Mouse (Mus musculus) heart, embryonic 12.5 days (tissue): Measurements from ENCODE around the gene Fam118b. TPM values are rescaled to one million over a fixed set of nuclear protein-coding genes. Genes with fewer than 3 reads are reported as not detected.

Experiments used
- ATAC-seq: fragments of 200-750 bp; cut with Nextera tagmentation; 2 replicates; pipeline ENCODE4 v1.8.0; 2017; ENCODE audit warnings: moderate TSS enrichment, moderate library complexity; ENCODE audit not compliant: insufficient number of reproducible peaks, low FRiP score
- H3K27ac ChIP-seq: fragments of 300-500 bp; sonication (generic); 2 replicates; pipeline ENCODE4 v1.5.1; 2016; ENCODE audit warnings: mild to moderate bottlenecking, moderate library complexity; ENCODE audit not compliant: poor library complexity, severe bottlenecking
- H3K27me3 ChIP-seq: fragments of 300-500 bp; sonication (generic); replicated peaks from 2 replicates; pipeline ENCODE4 v1.6.1; 2016; ENCODE audit warnings: mild to moderate bottlenecking, moderate library complexity
- H3K36me3 ChIP-seq: fragments of 300-500 bp; sonication (generic); 2 replicates; pipeline ENCODE4 v1.6.1; 2016; ENCODE audit warnings: mild to moderate bottlenecking, moderate library complexity
- H3K4me1 ChIP-seq: fragments of 300-500 bp; sonication (generic); replicated peaks from 2 replicates; pipeline ENCODE4 v1.6.1; 2016; ENCODE audit warnings: mild to moderate bottlenecking
- H3K4me2 ChIP-seq: fragments of 300-500 bp; sonication (generic); 2 replicates; pipeline ENCODE4 v1.6.1; 2016; ENCODE audit warnings: mild to moderate bottlenecking, moderate library complexity
- H3K4me3 ChIP-seq: fragments of 300-500 bp; sonication (generic); 2 replicates; pipeline ENCODE4 v1.5.1; 2016; ENCODE audit warnings: mild to moderate bottlenecking
- H3K9ac ChIP-seq: fragments of 300-500 bp; sonication (generic); 2 replicates; pipeline ENCODE4 v1.6.1; 2016; ENCODE audit warnings: mild to moderate bottlenecking, moderate library complexity
- H3K9me3 ChIP-seq: fragments of 300-500 bp; sonication (generic); replicated peaks from 2 replicates; pipeline ENCODE4 v1.6.1; 2016; ENCODE audit warnings: mild to moderate bottlenecking, moderate library complexity
- WGBS: fragments of 180-500 bp; shearing (Covaris S2); methylation state at CpG from one replicate; pipeline ENCODE4 v1.1.7; 2016; 5-methylcytosine and 5-hydroxymethylcytosine counted together
- polyA plus RNA-seq: library from polyadenylated mRNA; unstranded; fragments of >200 nt; fragmentation: Nextera tagmentation; extraction: Ambion mirVana; gene quantifications from 2 replicates; pipeline ENCODE4 v1.2.1, GENCODE M21; 2016

Gene Fam118b
- polyA plus RNA-seq, 1 experiment from 2014 or later, result 26.6 TPM

DNA sequence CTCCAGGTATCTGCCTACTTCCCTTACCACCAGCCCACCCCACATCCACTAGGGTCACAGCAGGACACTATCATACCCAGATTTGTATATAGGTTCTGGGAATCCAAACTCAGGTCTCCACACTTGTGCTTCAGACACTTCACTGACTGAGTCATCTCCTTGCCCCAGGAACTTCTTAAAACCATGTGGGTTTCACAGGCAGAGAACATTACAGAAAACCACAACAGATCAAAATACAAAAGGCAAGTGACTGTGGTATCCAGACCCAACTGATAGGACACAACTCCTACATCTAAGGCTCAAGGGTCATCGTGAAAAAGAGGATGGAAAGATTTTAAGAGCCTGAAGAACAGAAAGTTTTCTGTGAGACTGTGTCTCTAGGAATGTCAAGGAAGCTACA is 94.3 kb downstream of the Fam118b start:
- Histone ChIP-seq H3K4me3 (no peak overlapping the region), H3K4me1 (0 out of 2 replicates have a peak, but pooled peaks cover 8% of the 10 kb centered on the region), H3K27me3 (no peaks in the 10 kb centered on the region), H3K9ac (no peak overlapping the region), H3K9me3 (no peaks in the 10 kb centered on the region), H3K4me2 (no peak overlapping the region), H3K36me3 (peaks cover 14% of the 10 kb centered on the region), H3K27ac (no peak overlapping the region)
- WGBS, result 70% methylated on average over 1 of the region's 1 CpGs
- no peak for ATAC-seq

DNA sequence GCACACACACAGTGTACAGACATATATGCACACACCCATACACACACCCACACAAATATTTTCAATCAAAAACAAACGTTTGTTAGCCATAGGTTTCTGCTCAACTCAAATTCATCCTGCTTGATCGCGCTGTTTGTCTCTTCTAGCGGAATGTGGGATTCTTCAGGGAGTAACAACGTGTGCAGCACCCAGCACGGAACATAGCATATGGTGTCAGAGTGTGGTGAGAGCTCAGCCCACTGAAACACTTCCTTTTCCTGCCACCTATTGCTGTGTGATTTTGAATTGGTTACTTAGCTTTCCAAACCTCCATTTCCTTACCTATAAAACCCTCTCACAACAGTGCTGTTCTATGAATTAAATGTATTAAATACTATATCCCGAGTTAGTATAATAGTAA is 97.5 kb downstream of the Fam118b start:
- peaks cover 22% of the 10 kb centered on the region for H3K36me3 ChIP-seq
- H3K27me3 ChIP-seq, result no peaks in the 10 kb centered on the region
- 0 out of 2 replicates have a peak, but pooled peaks cover 6% of the 10 kb centered on the region for H3K4me1 ChIP-seq
- H3K9ac ChIP-seq, result no peak overlapping the region
- H3K27ac ChIP-seq, result no peak overlapping the region
- H3K9me3 ChIP-seq, result no peaks in the 10 kb centered on the region
- H3K4me3 ChIP-seq, result no peak overlapping the region
- 89% methylated on average over 7 of the region's 7 CpGs for WGBS
- H3K4me2 ChIP-seq, result no peak overlapping the region
- ATAC-seq, result no peak

Other genes with a start within 250 kb of the Fam118b start
- gene St3gal4, start 148.5 kb downstream of the Fam118b start, polyA plus RNA-seq, result 20.8 and 20.9 TPM in 2 replicates
- gene Dcps, start 91.7 kb downstream of the Fam118b start, polyA plus RNA-seq, result 61.5 and 64.4 TPM in 2 replicates
- 97.4 and 101 TPM in 2 replicates for gene Srpr, start 67.6 kb downstream of the Fam118b start, polyA plus RNA-seq
- 11.8 and 11.9 TPM in 2 replicates for gene Tirap, start 67.5 kb downstream of the Fam118b start, polyA plus RNA-seq
- 62.2 and 67.6 TPM in 2 replicates for gene Foxred1, start 56.8 kb downstream of the Fam118b start, polyA plus RNA-seq
- gene Rpusd4, start 60 bp upstream of the Fam118b start, polyA plus RNA-seq, result 22.1 and 24.4 TPM in 2 replicates
- gene Cdon, start 153.3 kb upstream of the Fam118b start, polyA plus RNA-seq, result 7.0 and 8.2 TPM in 2 replicates